Mouse (Mus musculus) embryonic fibroblast, embryonic 13.5 days (primary cell): ENCODE measurements around the gene Dnaaf3. TPM values are rescaled to one million over a fixed set of nuclear protein-coding genes. Genes with fewer than 3 reads are reported as not detected.
"Not testable (repeated sequence)": the region's sequence is repeated elsewhere in the genome, so short reads cannot be mapped to it uniquely, and the experiment has no call there.

Source experiments
- H3K27ac ChIP-seq: 2 replicates; pipeline ENCODE4 v1.5.1; 2012; ENCODE audit warnings: low read length, control low read depth, inconsistent platforms; ENCODE audit not compliant: insufficient read depth
- H3K4me1 ChIP-seq: 2 replicates; pipeline ENCODE4 v1.6.1; 2011; ENCODE audit warnings: low read length; ENCODE audit not compliant: control insufficient read depth, insufficient read depth
- H3K4me3 ChIP-seq: 2 replicates; pipeline ENCODE4 v1.5.1; 2011; ENCODE audit warnings: mild to moderate bottlenecking, control low read depth, low read length; ENCODE audit not compliant: insufficient read depth
- CTCF ChIP-seq: IDR thresholded peaks from 2 replicates; pipeline ENCODE4 v1.5.1; 2011; ENCODE audit warnings: mild to moderate bottlenecking, control low read depth, low read length, moderate library complexity, borderline replicate concordance; ENCODE audit not compliant: insufficient read depth
- POLR2A ChIP-seq: IDR thresholded peaks from 2 replicates; pipeline ENCODE4 v1.6.1; 2011; ENCODE audit warnings: low read depth, mild to moderate bottlenecking, control low read depth, low read length, moderate library complexity
- polyA plus RNA-seq: library from polyadenylated mRNA; stranded (reverse); fragments of >200 nt; gene quantifications from 2 replicates; pipeline ENCODE4 v1.2.4, GENCODE M21; 2011; ENCODE audit warnings: low read depth; ENCODE audit not compliant: missing spikeins, insufficient read length

The Dnaaf3 gene
- 2.2 and 3.2 TPM in 2 replicates for polyA plus RNA-seq

DNA sequence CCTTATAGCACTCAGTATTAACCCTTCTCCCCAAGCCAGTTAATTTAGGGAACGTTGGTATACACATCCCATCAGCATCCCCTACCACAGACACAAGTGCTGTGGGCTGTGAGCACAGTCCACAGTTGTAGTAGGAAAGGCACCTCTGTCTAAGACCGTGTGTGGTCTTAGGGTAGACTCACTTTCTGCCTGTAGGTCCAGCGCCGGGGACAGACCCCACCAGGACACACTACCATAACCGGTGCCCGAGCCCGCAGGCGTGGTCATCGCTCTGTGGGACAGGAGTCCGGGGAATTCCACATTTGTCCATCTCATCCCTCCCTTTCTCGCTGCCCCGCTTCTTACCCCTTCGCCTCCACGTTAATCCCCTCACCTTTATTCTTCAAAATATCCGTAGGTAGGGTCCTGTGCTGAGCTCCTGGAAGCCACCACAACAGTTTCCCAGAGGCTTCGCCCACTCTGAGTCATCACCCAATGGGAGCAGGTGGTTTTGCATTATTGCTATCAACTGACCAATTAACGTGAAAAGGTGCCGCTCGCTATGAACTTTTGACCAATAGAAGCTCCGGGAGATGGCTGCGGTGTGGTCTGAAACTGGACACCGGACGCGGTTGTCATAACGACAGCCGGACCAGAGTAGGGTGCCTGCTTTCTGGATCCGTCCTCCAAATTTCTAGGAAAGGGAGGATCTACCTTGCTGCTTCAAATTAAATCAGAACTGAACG is at the start of gene Dnaaf3:
TSS of gene Dnaaf3 (minus strand) at position 449 of the 725 bp plus-strand sequence.
- Histone ChIP-seq H3K27ac (no peak within 1 kb of the TSS), H3K4me1 (no peaks in the 10 kb centered on the region), H3K4me3 (peak within 1 kb of the TSS; percentile 33)
- TF ChIP-seq CTCF (no peak), POLR2A (no peak)

DNA sequence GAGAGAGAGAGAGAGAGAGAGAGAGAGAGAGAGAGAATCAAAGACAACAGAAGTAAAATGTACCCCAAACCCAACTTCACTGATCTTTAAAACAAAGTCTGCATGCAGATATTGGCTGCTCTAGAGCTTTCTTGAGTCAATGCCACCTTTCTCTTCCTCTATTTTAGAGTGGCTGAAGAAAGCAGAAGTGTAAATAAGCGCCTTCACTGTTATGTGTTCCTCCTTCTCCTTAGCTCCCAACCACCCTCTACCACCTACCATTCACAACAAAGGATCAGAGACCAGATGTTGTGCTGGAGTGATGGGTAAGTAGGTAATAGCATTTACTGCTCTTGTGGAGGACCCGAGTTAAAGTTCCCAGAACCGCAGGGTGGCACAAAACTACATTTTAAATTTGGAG is 49.2 kb upstream of the Dnaaf3 start:
- H3K4me3 ChIP-seq, H3K4me1 ChIP-seq, H3K27ac ChIP-seq: not testable (repeated sequence)

DNA sequence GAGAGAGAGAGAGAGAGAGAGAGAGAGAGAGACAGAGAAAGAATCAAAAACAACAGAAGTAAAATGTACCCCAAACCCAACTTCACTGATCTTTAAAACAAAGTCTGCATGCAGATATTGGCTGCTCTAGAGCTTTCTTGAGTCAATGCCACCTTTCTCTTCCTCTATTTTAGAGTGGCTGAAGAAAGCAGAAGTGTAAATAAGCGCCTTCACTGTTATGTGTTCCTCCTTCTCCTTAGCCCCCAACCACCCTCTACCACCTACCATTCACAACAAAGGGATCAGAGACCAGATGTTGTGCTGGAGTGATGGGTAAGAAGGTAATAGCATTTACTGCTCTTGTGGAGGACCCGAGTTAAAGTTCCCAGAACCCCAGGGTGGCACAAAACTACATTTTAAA is 40.1 kb upstream of the Dnaaf3 start:
- H3K27ac ChIP-seq, H3K4me3 ChIP-seq, H3K4me1 ChIP-seq: not testable (repeated sequence)

DNA sequence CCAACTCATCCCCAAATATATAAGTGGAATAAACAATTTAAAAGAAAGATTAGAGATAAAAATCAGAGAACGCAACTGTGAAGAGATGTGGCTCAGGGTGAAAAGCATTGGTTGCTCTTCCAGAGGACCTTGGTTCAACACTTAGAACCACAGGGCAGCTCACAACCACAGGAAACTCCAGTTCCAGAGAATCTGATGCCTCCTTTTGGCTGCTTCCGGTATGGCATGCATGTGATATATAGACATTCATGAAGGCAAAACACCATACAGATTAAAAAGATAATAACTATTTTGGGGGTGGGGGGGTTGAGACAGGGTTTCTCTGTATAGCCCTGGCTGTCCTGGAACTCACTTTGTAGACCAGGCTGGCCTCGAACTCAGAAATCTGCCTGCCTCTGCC is 30.4 kb upstream of the Dnaaf3 start:
- Histone ChIP-seq H3K4me3 (no peak overlapping the region), H3K27ac (no peak overlapping the region), H3K4me1 (no peaks in the 10 kb centered on the region)
- no peak for TF ChIP-seq CTCF
- TF ChIP-seq POLR2A: no peak

DNA sequence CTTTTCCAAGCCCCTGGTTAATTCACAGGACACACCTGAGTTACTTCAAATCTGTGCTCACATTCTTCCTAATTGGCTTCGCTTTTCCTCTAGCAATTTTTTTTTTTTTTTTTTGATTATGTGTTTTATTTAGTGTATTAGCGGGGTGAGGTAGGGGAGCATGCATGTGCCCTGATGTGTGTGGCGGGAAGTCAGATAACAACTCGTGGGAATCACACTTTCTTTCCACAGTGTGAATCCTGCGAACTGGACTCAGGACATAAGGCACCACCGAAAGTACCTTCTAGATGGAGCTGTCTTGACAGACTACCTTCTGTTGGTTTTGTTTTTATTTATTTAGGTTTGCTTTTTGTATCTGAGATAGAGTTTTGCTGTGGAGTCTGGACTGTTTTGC is 24.9 kb upstream of the Dnaaf3 start:
- H3K4me1 ChIP-seq: no peaks in the 10 kb centered on the region
- H3K4me3 ChIP-seq: no peak overlapping the region
- TF ChIP-seq CTCF (no peak), POLR2A (no peak)
- H3K27ac ChIP-seq: no peak overlapping the region

DNA sequence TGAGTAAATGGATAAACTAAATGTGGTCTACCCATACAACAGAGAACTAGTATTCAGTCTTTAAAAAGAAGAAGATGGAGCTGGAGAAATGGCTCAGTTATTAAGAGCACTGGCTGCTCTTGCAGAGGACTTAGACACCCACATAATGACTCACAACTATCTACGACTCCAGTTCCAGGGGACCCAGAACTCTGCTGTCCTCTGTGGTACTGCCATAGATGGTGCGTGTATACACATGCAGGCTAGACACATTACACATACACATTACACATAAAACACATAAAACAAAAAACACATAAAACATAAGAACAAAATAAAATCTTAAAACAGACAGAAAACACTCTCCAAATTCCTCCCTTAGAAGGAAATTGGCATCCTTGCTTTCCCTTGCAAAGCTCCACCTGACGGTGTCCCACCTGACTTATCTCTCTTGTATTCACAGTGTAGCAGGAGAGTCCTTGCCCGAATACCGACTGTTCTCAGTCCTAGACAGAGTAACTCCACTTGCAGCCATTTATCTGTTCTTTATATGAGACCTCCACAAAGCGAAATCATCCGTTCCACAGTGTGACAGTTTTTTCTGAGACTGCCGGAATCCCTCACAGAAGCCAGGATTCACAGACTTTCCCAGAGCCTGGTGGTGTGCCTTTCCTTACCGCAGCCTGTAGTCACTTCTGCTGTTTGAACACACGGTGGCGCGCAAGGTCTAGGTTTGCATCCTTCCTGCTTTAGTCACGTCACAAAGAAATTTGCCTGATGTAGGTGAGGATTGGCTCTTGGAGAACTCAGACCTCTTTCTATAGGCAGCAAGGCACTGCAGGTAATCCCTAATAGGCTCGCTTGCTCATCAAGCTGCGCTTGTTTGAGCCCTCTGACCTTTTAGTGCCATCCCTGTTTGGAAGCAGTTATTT is 24.3 kb upstream of the Dnaaf3 start:
- Histone ChIP-seq H3K4me1 (no peaks in the 10 kb centered on the region), H3K27ac (no peak overlapping the region), H3K4me3 (no peak overlapping the region)
- TF ChIP-seq POLR2A (no peak), CTCF (peak; percentile 97)

DNA sequence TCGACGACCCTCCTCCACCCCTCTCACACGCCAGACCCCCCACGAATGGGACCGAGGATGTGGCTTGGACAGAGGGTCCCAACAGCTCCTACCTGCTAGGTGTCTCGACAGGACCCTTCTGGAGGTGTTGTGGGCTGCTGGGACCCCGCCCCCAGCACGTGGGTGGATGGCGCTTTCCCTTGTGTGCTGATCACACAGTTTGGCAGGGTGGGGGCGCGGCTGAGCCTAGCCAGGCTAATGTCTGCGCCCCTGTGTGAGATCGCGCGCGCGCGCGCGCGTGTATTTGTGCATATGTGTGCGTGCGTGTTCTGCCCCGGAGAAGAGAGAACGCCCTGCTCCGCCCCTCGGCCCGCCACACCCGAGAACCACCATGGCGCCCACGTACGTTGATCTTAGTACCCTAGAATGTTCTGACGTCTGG is 15.0 kb upstream of the Dnaaf3 start, which contains the start of gene Syt5:
TSS of gene Syt5 (minus strand) at position 321 of the 421 bp plus-strand sequence.
- Histone ChIP-seq H3K4me1 (no peaks in the 10 kb centered on the region), H3K27ac (no peak within 1 kb of the TSS), H3K4me3 (no peak within 1 kb of the TSS)
- TF ChIP-seq CTCF: no peak
- TF ChIP-seq POLR2A: no peak

DNA sequence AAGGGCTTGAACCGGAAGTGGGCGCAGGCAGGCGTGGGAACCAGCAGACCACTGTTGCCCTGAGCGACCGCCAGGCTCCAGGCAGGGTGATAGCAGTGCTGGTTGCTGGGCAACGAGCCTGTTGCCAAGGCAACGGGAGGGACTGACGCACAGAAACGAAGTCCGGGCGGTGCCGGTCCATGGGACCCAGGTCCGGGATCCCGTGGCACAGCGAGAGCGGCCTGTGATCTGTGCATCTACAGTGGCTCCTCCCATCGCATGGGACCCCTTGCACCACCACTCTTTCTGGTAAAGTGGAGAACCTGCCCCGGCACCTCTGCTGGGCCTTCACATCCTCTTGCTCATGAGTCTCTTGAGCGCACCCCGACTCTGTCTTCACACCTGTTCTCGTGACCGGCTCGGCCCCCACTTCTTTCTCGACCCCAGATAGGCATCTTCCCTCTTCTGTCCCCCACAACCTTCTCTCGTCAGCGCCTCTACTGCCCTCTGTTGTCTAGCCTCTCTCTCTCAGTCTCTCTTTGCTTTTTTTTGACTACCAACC is 14.4 kb upstream of the Dnaaf3 start:
- H3K4me3 ChIP-seq: no peak overlapping the region
- TF ChIP-seq CTCF (no peak), POLR2A (no peak)
- H3K27ac ChIP-seq: no peak overlapping the region
- H3K4me1 ChIP-seq: no peaks in the 10 kb centered on the region

DNA sequence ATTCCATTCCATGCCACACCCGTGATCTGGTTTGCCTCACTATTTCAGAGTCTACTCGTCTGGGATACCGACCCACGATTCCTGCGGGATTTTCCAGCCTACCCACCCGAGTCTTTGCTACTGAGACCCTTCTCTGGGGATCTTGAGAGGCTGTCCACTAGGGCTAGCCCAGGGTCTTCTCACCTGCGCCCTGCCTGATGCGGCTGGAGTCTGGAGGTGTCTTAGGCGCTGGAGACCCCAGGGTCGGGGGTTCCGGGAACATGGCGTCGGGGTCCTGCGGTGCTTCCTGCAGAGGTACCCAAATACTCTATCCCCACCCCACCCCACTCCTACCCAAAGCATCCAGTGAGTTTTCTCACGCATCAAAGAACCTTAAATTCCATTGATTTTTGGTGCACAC is 13.8 kb upstream of the Dnaaf3 start:
- H3K4me1 ChIP-seq: no peaks in the 10 kb centered on the region
- TF ChIP-seq CTCF (no peak), POLR2A (no peak)
- H3K27ac ChIP-seq: no peak overlapping the region
- no peak overlapping the region for H3K4me3 ChIP-seq

DNA sequence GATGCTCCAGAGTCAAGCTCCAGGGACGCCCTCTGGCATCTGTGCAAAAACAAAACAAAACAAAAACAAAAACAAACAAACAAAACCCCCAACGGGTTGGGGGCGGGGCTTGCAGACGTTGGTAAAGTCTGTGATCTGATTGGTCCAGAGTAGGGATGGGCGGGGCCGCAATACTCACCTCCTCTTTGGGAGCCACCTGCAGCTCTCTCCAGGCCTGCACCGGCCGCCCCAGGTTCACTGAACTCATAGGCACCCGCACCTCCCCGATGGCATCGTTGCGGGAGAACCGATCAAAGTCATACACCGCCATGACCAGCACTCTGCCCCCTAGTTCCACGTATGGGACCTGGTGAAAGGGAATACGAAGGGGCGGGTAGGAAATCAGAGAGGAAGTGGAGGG is 9.8 kb upstream of the Dnaaf3 start:
- Histone ChIP-seq H3K4me3 (no peak overlapping the region), H3K27ac (no peak overlapping the region), H3K4me1 (no peaks in the 10 kb centered on the region)
- TF ChIP-seq POLR2A (no peak), CTCF (no peak)
